Mouse (Mus musculus): Measurements from ENCODE around the gene Nadk. TPM values are rescaled to one million over a fixed set of nuclear protein-coding genes. Genes with fewer than 3 reads are reported as not detected.

The Nadk gene
- polyA plus RNA-seq, 1 experiment = 83.0 TPM

DNA sequence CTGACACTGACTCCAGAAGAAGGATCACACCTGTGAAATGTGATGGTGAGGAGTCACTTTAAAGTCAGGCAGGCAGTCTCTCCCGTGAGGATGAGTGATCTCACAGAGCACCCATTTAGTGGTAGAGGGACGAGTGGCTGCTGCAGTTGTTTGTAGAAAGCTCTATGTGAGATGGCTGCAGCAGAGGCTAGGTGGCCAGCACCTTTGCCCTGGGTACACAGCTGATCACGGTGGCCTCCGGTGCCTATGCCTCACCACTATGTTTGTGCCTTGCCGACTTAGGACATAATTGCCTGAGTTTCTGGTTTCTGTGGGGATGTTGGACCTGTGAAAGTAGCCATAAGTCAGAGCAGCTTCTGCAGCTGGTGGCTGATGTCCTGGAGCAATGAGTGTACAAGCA is 15.6 kb downstream of the Nadk start:
- Histone ChIP-seq H3K27me3 (ENCODE audit: control insufficient read depth, insufficient read depth, insufficient read length) (no peaks in the 10 kb centered on the region), H3K79me2 (ENCODE audit: control insufficient read depth, insufficient read depth) (peaks cover 35% of the 10 kb centered on the region), H3ac (ENCODE audit: control insufficient read depth, insufficient read length) (no peak overlapping the region), H3K36me3 (ENCODE audit: control insufficient read depth, insufficient read depth) (peaks cover 16% of the 10 kb centered on the region), H3K4me3 (no peak overlapping the region), H3K4me2 (ENCODE audit: low read depth) (no peak overlapping the region)
- TF ChIP-seq MAX (IDR thresholded peaks at IDR 0.05; ENCODE audit: low read depth) (no peak), MYOD1 (IDR thresholded peaks at IDR 0.05; ENCODE audit: control insufficient read depth in 1 of 3, insufficient read length in 2 of 3, low read depth in 2 of 3) (no peak), CEBPB (IDR thresholded peaks at IDR 0.05; ENCODE audit: insufficient read depth, poor library complexity, severe bottlenecking) (no peak), USF1 (IDR thresholded peaks at IDR 0.05; ENCODE audit: low read depth) (no peak), REST (IDR thresholded peaks at IDR 0.05; ENCODE audit: insufficient read depth, insufficient read length) (no peak)

DNA sequence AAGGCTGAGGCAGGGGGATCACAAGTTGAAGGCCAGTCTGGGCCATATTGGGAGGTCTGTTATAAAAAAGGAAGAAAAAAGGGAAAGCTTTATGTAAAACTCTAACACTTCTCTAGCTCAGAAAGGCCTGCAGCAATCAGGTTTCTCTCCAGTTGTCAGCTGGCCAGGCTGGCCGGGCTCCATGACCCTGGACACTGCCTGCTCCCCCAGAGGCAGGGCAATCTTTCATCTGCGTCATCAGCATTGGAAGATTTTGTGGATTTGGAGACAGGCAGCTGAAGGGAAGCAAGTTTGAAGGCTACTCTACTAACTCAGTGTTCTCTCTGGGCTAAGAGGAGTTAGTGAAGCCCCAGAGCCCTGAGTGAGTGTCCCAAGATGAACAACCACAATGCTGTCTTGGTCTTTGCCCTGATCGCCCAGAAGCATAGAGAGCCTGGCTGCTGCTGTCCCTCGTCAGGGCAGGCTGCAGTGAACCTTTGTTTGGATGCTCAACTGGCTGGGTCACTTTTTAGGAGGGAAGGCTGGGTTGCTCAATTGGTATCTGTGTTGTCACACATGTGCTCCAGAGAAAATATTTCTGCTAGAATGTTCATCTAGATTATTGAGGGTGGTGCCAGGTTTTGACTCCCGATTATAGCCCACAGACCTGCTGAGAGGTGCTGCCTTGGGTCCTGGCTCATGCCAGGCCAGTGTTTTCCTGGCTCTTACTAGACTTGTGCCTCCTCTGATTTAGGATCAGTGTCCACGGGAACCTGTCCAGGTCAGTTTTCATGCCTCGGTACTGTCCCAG is 16.4 kb downstream of the Nadk start:
- H3K79me2 ChIP-seq (ENCODE audit: control insufficient read depth, insufficient read depth) = peaks cover 27% of the 10 kb centered on the region
- peaks cover 16% of the 10 kb centered on the region for H3K36me3 ChIP-seq (ENCODE audit: control insufficient read depth, insufficient read depth)
- H3K4me2 ChIP-seq (ENCODE audit: low read depth) = no peak overlapping the region
- no peak overlapping the region for H3ac ChIP-seq (ENCODE audit: control insufficient read depth, insufficient read length)
- no peak for TF ChIP-seq MYOD1 (IDR thresholded peaks at IDR 0.05; ENCODE audit: control insufficient read depth in 1 of 3, insufficient read length in 2 of 3, low read depth in 2 of 3)
- TF ChIP-seq POLR2AphosphoS2 (IDR thresholded peaks at IDR 0.05; ENCODE audit: insufficient read length, low read depth) = no peak
- TF ChIP-seq SRF (IDR thresholded peaks at IDR 0.05; ENCODE audit: control insufficient read depth, insufficient read length, low read depth) = no peak
- TF ChIP-seq POLR2A (IDR thresholded peaks at IDR 0.05; ENCODE audit: insufficient read length, low read depth) = no peak
- TF ChIP-seq CEBPB (IDR thresholded peaks at IDR 0.05; ENCODE audit: insufficient read depth, poor library complexity, severe bottlenecking) = no peak
- no peak for TF ChIP-seq E2F4 (IDR thresholded peaks at IDR 0.05; ENCODE audit: insufficient read depth)
- TF ChIP-seq MAX (IDR thresholded peaks at IDR 0.05; ENCODE audit: low read depth) = no peak
- TF ChIP-seq USF1 (IDR thresholded peaks at IDR 0.05; ENCODE audit: low read depth) = no peak
- no peak for TF ChIP-seq TCF12 (IDR thresholded peaks at IDR 0.05; ENCODE audit: insufficient read depth, poor library complexity, severe bottlenecking)
- TF ChIP-seq REST (IDR thresholded peaks at IDR 0.05; ENCODE audit: insufficient read depth, insufficient read length) = no peak
- no peak for TF ChIP-seq TCF3 (IDR thresholded peaks at IDR 0.05; ENCODE audit: insufficient read length, low read depth)
- no peak for TF ChIP-seq MYOG (IDR thresholded peaks at IDR 0.05; ENCODE audit: control insufficient read depth in 1 of 3, insufficient read depth in 1 of 3, insufficient read length in 2 of 3, low read depth in 2 of 3)
- H3K27me3 ChIP-seq (ENCODE audit: control insufficient read depth, insufficient read depth, insufficient read length) = no peaks in the 10 kb centered on the region
- H3K4me3 ChIP-seq = no peak overlapping the region

DNA sequence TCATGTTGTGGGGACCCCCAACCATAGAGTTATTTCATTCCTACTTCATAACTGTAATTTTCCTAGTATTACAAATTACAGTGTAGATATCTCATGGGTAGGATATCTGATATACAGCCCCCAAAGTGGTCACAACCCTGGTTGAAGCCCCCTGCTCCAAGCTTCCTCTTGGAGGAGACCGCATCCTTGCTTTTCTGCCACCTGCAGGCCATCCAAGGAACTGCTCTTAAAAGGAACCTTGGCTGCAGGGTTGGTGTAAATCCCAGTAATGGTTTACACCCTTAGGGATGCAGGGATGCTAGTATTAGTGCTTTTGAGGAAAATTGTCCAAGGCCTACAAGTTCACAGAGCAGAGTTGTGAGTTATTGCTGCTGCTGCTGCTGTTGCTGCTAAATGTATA is 18.2 kb downstream of the Nadk start:
- no peak for TF ChIP-seq TCF3 (IDR thresholded peaks at IDR 0.05; ENCODE audit: insufficient read length, low read depth)
- TF ChIP-seq POLR2A (IDR thresholded peaks at IDR 0.05; ENCODE audit: insufficient read length, low read depth) = no peak
- no peak for TF ChIP-seq POLR2AphosphoS2 (IDR thresholded peaks at IDR 0.05; ENCODE audit: insufficient read length, low read depth)
- TF ChIP-seq MYOD1 (IDR thresholded peaks at IDR 0.05; ENCODE audit: control insufficient read depth in 1 of 3, insufficient read length in 2 of 3, low read depth in 2 of 3) = no peak
- TF ChIP-seq E2F4 (IDR thresholded peaks at IDR 0.05; ENCODE audit: insufficient read depth) = no peak
- TF ChIP-seq CEBPB (IDR thresholded peaks at IDR 0.05; ENCODE audit: insufficient read depth, poor library complexity, severe bottlenecking) = no peak
- TF ChIP-seq TCF12 (IDR thresholded peaks at IDR 0.05; ENCODE audit: insufficient read depth, poor library complexity, severe bottlenecking) = no peak
- TF ChIP-seq REST (IDR thresholded peaks at IDR 0.05; ENCODE audit: insufficient read depth, insufficient read length) = no peak
- TF ChIP-seq USF1 (IDR thresholded peaks at IDR 0.05; ENCODE audit: low read depth) = no peak
- TF ChIP-seq MYOG (IDR thresholded peaks at IDR 0.05; ENCODE audit: control insufficient read depth in 1 of 3, insufficient read depth in 1 of 3, insufficient read length in 2 of 3, low read depth in 2 of 3) = no peak
- no peak for TF ChIP-seq SRF (IDR thresholded peaks at IDR 0.05; ENCODE audit: control insufficient read depth, insufficient read length, low read depth)
- no peak for TF ChIP-seq MAX (IDR thresholded peaks at IDR 0.05; ENCODE audit: low read depth)
- H3K27me3 ChIP-seq (ENCODE audit: control insufficient read depth, insufficient read depth, insufficient read length) = no peaks in the 10 kb centered on the region
- H3ac ChIP-seq (ENCODE audit: control insufficient read depth, insufficient read length) = no peak overlapping the region
- peaks cover 29% of the 10 kb centered on the region for H3K36me3 ChIP-seq (ENCODE audit: control insufficient read depth, insufficient read depth)
- H3K4me3 ChIP-seq = no peak overlapping the region
- no peak overlapping the region for H3K4me2 ChIP-seq (ENCODE audit: low read depth)
- H3K79me2 ChIP-seq (ENCODE audit: control insufficient read depth, insufficient read depth) = peaks cover 12% of the 10 kb centered on the region

DNA sequence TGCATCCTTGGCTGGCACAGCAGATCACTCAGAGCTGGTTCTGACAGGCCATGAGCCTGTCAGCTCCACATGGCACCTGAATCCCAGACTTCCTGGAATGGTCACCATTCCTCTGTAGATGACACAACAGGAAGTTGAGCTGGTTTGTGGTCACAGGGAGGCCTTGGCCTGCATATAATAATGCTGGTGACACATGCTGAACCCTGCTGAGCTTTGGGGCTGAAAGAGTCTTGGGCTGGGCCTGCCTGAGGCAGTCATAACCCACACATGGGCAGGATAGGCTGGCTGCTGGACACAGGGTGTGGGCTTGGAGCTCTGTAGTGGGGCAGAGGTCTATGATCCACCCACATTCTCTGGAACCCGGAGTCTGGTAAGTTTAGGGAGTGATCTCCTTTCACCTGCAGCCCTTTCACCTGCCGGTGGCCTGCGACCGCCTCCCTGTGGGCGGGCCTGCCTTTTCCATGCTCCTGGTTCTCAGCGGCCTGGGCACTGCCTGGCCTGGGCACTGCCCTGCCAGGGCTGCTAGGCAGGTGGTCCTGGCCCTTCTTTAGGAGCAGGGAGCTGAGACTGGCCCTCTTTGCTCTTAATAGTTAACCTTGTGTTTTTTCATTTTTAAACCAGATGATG is 20.2 kb downstream of the Nadk start:
- Histone ChIP-seq H3ac (ENCODE audit: control insufficient read depth, insufficient read length) (no peak overlapping the region), H3K36me3 (ENCODE audit: control insufficient read depth, insufficient read depth) (peaks cover 28% of the 10 kb centered on the region), H3K4me2 (ENCODE audit: low read depth) (peak overlapping the region; percentile 60), H3K27me3 (ENCODE audit: control insufficient read depth, insufficient read depth, insufficient read length) (no peaks in the 10 kb centered on the region), H3K4me3 (no peak overlapping the region), H3K79me2 (ENCODE audit: control insufficient read depth, insufficient read depth) (no peaks in the 10 kb centered on the region)
- TF ChIP-seq TCF3 (IDR thresholded peaks at IDR 0.05; ENCODE audit: insufficient read length, low read depth) (no peak), CEBPB (IDR thresholded peaks at IDR 0.05; ENCODE audit: insufficient read depth, poor library complexity, severe bottlenecking) (no peak), MYOD1 (IDR thresholded peaks at IDR 0.05; ENCODE audit: control insufficient read depth in 1 of 3, insufficient read length in 2 of 3, low read depth in 2 of 3) (peak in 1 of 3 experiments; percentile 38), TCF12 (IDR thresholded peaks at IDR 0.05; ENCODE audit: insufficient read depth, poor library complexity, severe bottlenecking) (no peak), MAX (IDR thresholded peaks at IDR 0.05; ENCODE audit: low read depth) (no peak), USF1 (IDR thresholded peaks at IDR 0.05; ENCODE audit: low read depth) (no peak), SRF (IDR thresholded peaks at IDR 0.05; ENCODE audit: control insufficient read depth, insufficient read length, low read depth) (no peak), E2F4 (IDR thresholded peaks at IDR 0.05; ENCODE audit: insufficient read depth) (no peak), MYOG (IDR thresholded peaks at IDR 0.05; ENCODE audit: control insufficient read depth in 1 of 3, insufficient read depth in 1 of 3, insufficient read length in 2 of 3, low read depth in 2 of 3) (peak in 1 of 3 experiments; percentile 5), REST (IDR thresholded peaks at IDR 0.05; ENCODE audit: insufficient read depth, insufficient read length) (no peak), POLR2AphosphoS2 (IDR thresholded peaks at IDR 0.05; ENCODE audit: insufficient read length, low read depth) (no peak), POLR2A (IDR thresholded peaks at IDR 0.05; ENCODE audit: insufficient read length, low read depth) (no peak)
